Mouse (Mus musculus) lung, embryonic 16.5 days (tissue): ENCODE data around the gene Fam107b. TPM values are rescaled to one million over a fixed set of nuclear protein-coding genes. Genes with fewer than 3 reads are reported as not detected.

Source experiments
- ATAC-seq: fragments of 200-750 bp; cut with Nextera tagmentation; 2 replicates; pipeline ENCODE4 v1.8.0; 2017; ENCODE audit warnings: low read depth, mild to moderate bottlenecking, moderate library complexity
- H3K27ac ChIP-seq: fragments of 300-500 bp; sonication (generic); 2 replicates; pipeline ENCODE4 v1.5.1; 2014; ENCODE audit warnings: mild to moderate bottlenecking, control low read depth, low read length
- H3K27me3 ChIP-seq: fragments of 300-500 bp; sonication (generic); 2 replicates; pipeline ENCODE4 v1.6.1; 2014; ENCODE audit warnings: low read depth, low read length, mixed read lengths; ENCODE audit not compliant: control insufficient read depth, insufficient read depth
- H3K36me3 ChIP-seq: fragments of 300-500 bp; sonication (generic); 2 replicates; pipeline ENCODE4 v1.6.1; 2014; ENCODE audit warnings: low read length; ENCODE audit not compliant: control insufficient read depth, insufficient read depth
- H3K4me1 ChIP-seq: fragments of 300-500 bp; sonication (generic); replicated peaks from 2 replicates; pipeline ENCODE4 v1.6.1; 2014; ENCODE audit warnings: low read length, mixed read lengths; ENCODE audit not compliant: control insufficient read depth, insufficient read depth
- H3K4me2 ChIP-seq: fragments of 300-500 bp; sonication (generic); 2 replicates; pipeline ENCODE4 v1.6.1; 2014; ENCODE audit warnings: low read depth, low read length, control low read depth
- H3K4me3 ChIP-seq: fragments of 300-500 bp; sonication (generic); 2 replicates; pipeline ENCODE4 v1.5.1; 2014; ENCODE audit warnings: mild to moderate bottlenecking, low read length, control low read depth
- H3K9ac ChIP-seq: fragments of 300-500 bp; sonication (generic); 2 replicates; pipeline ENCODE4 v1.6.1; 2014; ENCODE audit warnings: low read length, control low read depth
- H3K9me3 ChIP-seq: fragments of 300-500 bp; sonication (generic); 2 replicates; pipeline ENCODE4 v1.6.1; 2016; ENCODE audit warnings: low read length; ENCODE audit not compliant: control insufficient read depth
- WGBS: fragments of 180-500 bp; shearing (Covaris S2); extraction: QIAGEN DNeasy Blood & Tissue Kit; methylation state at CpG from one replicate; pipeline ENCODE4 v1.1.7; 2014; 5-methylcytosine and 5-hydroxymethylcytosine counted together
- polyA plus RNA-seq: library from polyadenylated mRNA; unstranded; fragments of >200 nt; fragmentation: Nextera tagmentation; extraction: Ambion mirVana; gene quantifications from 2 replicates; pipeline ENCODE4 v1.2.1, GENCODE M21; 2015

Gene Fam107b
- polyA plus RNA-seq, 1 experiment from 2014 or later, result 33.3 TPM

DNA sequence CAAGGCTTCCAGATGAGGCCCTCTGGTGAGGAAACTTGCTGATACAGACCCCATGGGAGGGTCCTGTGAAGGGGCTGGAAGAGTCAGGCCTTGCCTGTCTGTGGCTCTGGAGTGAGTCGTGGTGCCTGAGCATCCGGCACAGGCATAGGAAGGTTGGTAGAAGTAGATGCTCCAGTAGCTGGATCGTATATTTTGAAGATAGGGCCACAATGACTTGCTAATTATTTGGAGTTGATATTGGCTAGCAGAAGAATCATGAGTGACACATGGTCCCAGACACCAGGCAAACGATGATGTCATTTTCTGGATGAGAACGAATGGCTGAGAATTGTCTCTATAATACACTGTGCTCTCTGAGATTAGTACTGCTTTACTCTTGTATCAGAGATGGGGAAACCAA lies 150.8 kb downstream of the Fam107b start:
- H3K9me3 ChIP-seq, result no peaks in the 10 kb centered on the region
- no peak overlapping the region for H3K9ac ChIP-seq
- H3K27me3 ChIP-seq, result no peaks in the 10 kb centered on the region
- no peaks in the 10 kb centered on the region for H3K36me3 ChIP-seq
- ATAC-seq, result no peak
- 84% methylated on average over 5 of the region's 5 CpGs for WGBS
- H3K27ac ChIP-seq, result no peak overlapping the region
- H3K4me2 ChIP-seq, result no peak overlapping the region
- H3K4me1 ChIP-seq, result peaks cover 8% of the 10 kb centered on the region; the same call in 1 of the 2 replicates
- H3K4me3 ChIP-seq, result no peak overlapping the region

DNA sequence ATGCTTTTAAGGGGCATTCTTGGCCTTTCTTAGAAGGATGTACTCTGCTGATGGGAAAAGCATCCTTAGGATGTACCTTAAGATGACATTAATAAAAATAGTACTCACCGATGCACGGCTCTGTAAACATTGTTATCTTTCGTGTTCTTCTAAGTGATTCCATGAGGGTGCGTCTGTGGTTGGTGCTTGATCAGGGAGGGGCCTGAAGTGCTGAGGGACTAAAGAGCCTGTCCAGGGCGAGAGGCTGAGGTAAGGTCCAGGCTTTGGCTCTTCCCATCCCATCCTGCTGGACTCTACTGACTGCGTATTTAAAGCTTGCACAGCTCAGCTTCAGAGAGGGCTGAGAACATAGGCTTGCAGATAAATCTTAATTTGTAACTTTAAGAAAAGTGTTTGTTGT lies 151.7 kb downstream of the Fam107b start:
- H3K36me3 ChIP-seq, result no peaks in the 10 kb centered on the region
- ATAC-seq, result no peak
- H3K27ac ChIP-seq, result no peak overlapping the region
- no peaks in the 10 kb centered on the region for H3K9me3 ChIP-seq
- no peak overlapping the region for H3K4me3 ChIP-seq
- no peaks in the 10 kb centered on the region for H3K27me3 ChIP-seq
- WGBS, result 35% methylated on average over 6 of the region's 6 CpGs
- H3K4me2 ChIP-seq, result no peak overlapping the region
- peaks cover 16% of the 10 kb centered on the region for H3K4me1 ChIP-seq
- no peak overlapping the region for H3K9ac ChIP-seq

DNA sequence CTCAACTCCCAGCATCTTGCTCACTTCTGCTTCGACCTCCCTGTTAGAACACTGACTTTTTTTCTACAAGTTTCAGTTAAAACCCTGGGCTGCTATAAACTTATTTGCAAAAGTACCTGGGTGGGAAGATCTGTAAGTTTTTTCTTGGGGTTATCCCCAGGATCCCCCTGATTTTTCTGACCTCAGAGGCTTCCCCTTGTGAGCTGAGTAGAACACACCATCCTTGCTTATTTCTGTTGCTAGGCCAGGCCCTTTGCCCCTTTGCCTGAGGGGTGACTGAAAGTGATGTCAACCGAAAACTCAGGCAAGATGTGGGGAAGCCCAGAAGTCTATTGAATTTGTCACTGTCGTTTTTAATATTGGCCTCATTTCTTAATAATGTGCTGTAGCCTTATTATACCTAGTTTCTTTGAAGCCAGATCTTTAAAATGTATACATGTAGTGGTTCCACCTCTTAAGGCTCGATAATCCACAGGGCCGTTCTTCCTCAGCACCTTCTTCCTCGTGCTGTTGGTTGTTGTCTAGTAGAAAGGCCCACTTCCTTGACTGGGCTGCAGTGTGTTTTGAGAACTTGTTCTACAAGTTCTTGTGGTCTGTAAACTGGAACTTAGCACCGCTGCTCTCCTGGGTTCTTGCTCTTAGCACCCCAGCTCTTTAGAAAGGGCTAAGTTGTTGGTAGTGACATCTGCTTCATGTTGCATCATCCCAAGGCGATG lies 153.3 kb downstream of the Fam107b start:
- H3K27ac ChIP-seq, result no peak overlapping the region
- no peaks in the 10 kb centered on the region for H3K9me3 ChIP-seq
- H3K36me3 ChIP-seq, result no peaks in the 10 kb centered on the region
- no peak overlapping the region for H3K4me2 ChIP-seq
- H3K9ac ChIP-seq, result no peak overlapping the region
- no peaks in the 10 kb centered on the region for H3K27me3 ChIP-seq
- no peak overlapping the region for H3K4me3 ChIP-seq
- H3K4me1 ChIP-seq, result peaks cover 18% of the 10 kb centered on the region
- ATAC-seq, result no peak
- 76% methylated on average over 8 of the region's 8 CpGs for WGBS

DNA sequence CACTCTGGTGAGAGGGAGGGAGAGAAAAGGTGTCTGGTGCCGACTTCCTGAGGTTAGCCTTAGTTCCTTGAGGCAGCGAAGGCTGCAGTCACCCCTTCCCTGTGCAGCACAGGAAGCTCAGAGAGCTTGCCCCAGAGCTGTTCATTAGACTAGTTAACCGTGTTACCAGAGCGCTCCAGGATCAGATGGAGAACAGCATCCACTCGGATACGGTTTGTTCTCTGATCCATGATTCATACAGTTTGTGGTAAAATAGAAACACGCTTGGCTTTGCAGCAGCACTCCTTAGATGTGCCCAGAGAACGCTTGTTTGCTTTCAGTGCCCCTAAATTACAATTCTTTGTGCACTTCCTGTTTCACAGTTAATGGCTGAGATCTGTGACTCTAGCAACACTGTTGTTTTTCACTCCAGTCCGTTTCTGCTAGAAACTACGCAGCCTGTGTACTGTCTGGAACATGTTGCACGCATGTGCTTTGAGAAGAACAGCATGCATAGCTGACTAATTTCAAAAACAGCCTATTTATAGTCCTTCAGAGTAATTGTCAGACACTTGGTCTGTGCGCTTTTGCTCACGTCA lies 156.3 kb downstream of the Fam107b start:
- no peak overlapping the region; the same call in 1 of the 2 replicates for H3K9ac ChIP-seq
- no peak overlapping the region for H3K4me3 ChIP-seq
- H3K4me2 ChIP-seq, result 0 out of 2 replicates have a peak overlapping the region, but pooled peaks have one; percentile 6
- H3K27ac ChIP-seq, result peak overlapping the region; percentile 41
- H3K36me3 ChIP-seq, result no peaks in the 10 kb centered on the region
- H3K4me1 ChIP-seq, result peaks cover 27% of the 10 kb centered on the region
- no peaks in the 10 kb centered on the region for H3K27me3 ChIP-seq
- H3K9me3 ChIP-seq, result no peaks in the 10 kb centered on the region
- peak; percentile 51; the same call in 1 of the 2 replicates for ATAC-seq
- WGBS, result 49% methylated on average over 13 of the region's 13 CpGs

DNA sequence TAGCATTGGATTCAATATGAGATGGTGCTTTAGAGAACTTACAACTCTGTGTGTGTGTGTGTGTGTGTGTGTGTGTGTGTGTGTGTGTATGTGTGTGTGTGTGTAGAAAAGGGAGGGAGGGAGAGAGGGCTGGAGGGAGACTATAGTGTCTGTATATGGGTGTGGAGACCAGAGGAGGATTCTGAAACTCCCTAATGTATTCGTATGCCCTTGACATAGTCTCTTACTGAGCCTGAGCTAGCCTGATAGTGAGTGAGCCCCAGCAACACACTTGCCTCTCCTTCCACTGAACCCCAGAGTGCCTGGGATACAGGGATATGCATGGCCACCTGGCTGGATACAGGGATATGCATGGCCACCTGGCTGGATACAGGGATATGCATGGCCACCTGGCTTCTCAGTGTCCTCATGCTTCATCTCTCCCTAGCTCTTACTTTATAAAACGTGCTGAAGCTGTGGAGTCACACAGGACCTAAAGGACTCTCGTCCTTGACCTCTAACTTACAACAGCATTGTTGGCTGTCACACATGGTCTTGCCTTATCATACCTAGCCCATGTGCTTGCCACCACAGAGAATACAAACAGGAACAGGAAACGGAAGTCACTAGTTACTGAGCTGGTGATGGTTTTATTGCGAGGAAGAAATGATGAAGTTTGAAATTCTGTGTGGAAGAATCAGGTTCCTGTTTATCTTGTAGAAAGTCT lies 157.1 kb downstream of the Fam107b start:
- Histone ChIP-seq H3K4me2 (no peak overlapping the region), H3K27ac (peak overlapping the region; percentile 30; the same call in 1 of the 2 replicates), H3K36me3 (no peaks in the 10 kb centered on the region), H3K9me3 (no peaks in the 10 kb centered on the region), H3K27me3 (no peaks in the 10 kb centered on the region), H3K4me3 (no peak overlapping the region), H3K9ac (no peak overlapping the region; the same call in 1 of the 2 replicates), H3K4me1 (peaks cover 25% of the 10 kb centered on the region)
- 45% methylated on average over 5 of the region's 5 CpGs for WGBS
- ATAC-seq, result no peak; the same call in 1 of the 2 replicates

DNA sequence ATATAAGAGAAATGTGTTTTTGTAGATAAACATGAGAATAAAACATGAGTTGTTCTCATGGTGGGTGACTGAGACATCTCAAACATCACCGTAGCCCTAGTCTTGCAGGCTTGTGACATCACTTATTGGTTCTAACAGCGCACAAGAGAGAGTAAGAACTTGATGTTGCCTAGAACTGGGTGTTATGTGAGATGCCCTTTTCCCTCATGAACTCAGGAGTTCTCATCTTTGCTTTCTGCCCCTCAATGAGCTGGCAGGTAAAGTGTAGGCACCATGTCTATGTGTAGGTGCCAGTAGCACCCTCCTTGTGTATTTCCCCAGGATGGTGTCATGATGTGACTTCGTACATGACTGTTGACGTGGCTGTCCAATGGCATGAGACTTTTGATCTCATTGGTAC lies 157.8 kb downstream of the Fam107b start:
- peaks cover 25% of the 10 kb centered on the region for H3K4me1 ChIP-seq

DNA sequence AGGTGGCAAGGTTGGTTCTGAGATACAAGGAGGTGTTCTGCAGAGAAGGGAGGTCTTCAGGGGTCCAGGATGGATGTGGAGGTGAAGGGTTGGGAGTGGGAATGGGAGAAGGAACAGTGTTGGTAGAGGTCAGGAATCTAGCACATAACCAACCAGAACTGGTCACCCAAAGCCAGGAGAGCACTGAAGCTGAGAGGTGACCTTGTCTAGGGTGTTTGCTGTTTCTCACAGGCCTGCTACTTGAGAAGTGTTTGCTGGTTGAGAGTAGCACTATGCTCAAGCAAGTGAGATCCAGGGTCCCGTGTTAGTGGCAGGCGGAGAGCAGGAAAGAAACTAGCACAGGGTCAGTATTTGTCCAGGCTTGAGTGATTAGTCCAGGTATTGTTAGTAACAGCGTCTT lies 159.3 kb downstream of the Fam107b start:
- no peak for ATAC-seq
- no peak overlapping the region for H3K27ac ChIP-seq
- H3K36me3 ChIP-seq, result no peaks in the 10 kb centered on the region
- WGBS, result 63% methylated on average over 3 of the region's 3 CpGs
- peaks cover 25% of the 10 kb centered on the region for H3K4me1 ChIP-seq
- H3K4me3 ChIP-seq, result no peak overlapping the region
- H3K4me2 ChIP-seq, result no peak overlapping the region
- no peaks in the 10 kb centered on the region for H3K27me3 ChIP-seq
- no peaks in the 10 kb centered on the region for H3K9me3 ChIP-seq
- H3K9ac ChIP-seq, result no peak overlapping the region

More for the DNA sequence above, 157.8 kb downstream of the Fam107b start:
- H3K36me3 ChIP-seq, result no peaks in the 10 kb centered on the region
- no peak overlapping the region for H3K4me2 ChIP-seq
- H3K27me3 ChIP-seq, result no peaks in the 10 kb centered on the region
- no peak for ATAC-seq
- 83% methylated on average over 4 of the region's 4 CpGs for WGBS
- H3K9ac ChIP-seq, result no peak overlapping the region
- H3K9me3 ChIP-seq, result no peaks in the 10 kb centered on the region
- no peak overlapping the region for H3K27ac ChIP-seq
- H3K4me3 ChIP-seq, result no peak overlapping the region

DNA sequence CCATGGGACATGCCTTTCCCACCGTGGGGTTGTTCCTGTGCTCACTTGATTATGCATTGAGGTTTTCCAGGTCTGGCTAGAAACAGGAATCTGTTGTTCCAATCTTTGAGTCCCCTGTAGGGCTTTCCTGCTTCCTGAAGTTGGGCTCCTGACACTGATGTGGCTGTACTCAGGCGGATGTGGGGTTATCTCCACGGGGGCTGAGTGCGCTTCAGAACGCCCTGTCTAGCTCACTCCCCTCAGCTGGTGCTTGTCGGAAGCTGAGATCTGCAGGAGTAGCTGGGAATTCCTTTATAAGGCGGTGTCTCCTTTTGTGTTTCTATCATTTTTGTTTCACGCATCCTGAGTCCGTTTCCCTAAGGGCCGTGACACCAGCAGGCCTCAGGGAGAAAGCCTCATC lies 160.5 kb downstream of the Fam107b start:
- H3K4me1 ChIP-seq, result peaks cover 27% of the 10 kb centered on the region
- H3K27me3 ChIP-seq, result no peaks in the 10 kb centered on the region
- no peak for ATAC-seq
- no peak overlapping the region; the same call in 1 of the 2 replicates for H3K4me2 ChIP-seq
- 50% methylated on average over 10 of the region's 10 CpGs for WGBS
- no peak overlapping the region for H3K27ac ChIP-seq
- no peaks in the 10 kb centered on the region for H3K36me3 ChIP-seq
- H3K4me3 ChIP-seq, result no peak overlapping the region
- H3K9me3 ChIP-seq, result no peaks in the 10 kb centered on the region
- H3K9ac ChIP-seq, result no peak overlapping the region

DNA sequence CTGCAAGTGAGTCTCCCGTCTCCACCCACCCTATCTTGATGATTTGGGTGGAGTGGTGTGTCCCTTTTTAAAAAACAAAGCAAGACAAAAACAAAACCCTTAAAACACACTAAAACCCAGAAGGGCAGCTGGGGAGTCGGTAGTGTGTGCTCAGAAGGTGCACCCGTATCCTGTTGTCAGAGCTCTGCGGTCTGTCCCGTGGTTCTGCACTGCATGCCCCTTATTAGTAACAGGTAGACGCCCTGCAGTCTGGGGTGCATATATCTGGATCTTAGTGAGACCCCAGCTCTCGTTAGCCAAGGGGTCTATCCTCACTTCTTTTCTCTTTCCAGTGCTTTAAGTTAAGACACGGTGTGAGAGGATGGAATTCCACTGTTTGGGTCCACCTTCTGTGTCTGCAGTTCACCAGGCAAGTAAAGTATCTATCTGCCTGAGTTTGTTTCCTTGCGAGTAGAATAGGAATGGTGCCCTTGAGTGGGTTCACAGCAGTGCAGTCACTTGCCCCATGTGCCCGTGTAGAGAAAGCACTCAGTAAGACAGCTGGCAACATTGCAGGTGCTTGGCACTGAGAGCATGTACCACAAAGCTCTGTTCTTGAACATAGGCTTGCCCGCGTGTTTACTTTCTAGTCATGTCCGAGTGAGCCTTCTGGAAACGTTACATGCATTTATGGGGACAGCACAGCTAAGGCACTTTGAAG lies 161.2 kb downstream of the Fam107b start:
- no peak for ATAC-seq
- 86% methylated on average over 14 of the region's 14 CpGs for WGBS
- Histone ChIP-seq H3K4me2 (no peak overlapping the region), H3K9me3 (no peaks in the 10 kb centered on the region), H3K4me3 (no peak overlapping the region), H3K9ac (no peak overlapping the region), H3K27me3 (no peaks in the 10 kb centered on the region), H3K27ac (no peak overlapping the region), H3K36me3 (no peaks in the 10 kb centered on the region), H3K4me1 (peaks cover 27% of the 10 kb centered on the region)
